Mouse (Mus musculus) neural tube, embryonic 12.5 days (tissue): ENCODE results near the gene Mtus2. TPM values are rescaled to one million over a fixed set of nuclear protein-coding genes. Genes with fewer than 3 reads are reported as not detected.
A peak's percentile ranks its signal among the peaks of the same experiment; 100 is the strongest.

ENCODE experiments used
- ATAC-seq: fragments of 200-750 bp; cut with Nextera tagmentation; 2 replicates; pipeline ENCODE4 v1.8.0; 2017; ENCODE audit warnings: low read depth, mild to moderate bottlenecking, moderate TSS enrichment, moderate library complexity; ENCODE audit not compliant: low FRiP score
- H3K27ac ChIP-seq: fragments of 300-500 bp; sonication (generic); 2 replicates; pipeline ENCODE4 v1.5.1; 2016
- H3K27me3 ChIP-seq: fragments of 300-500 bp; sonication (generic); replicated peaks from 2 replicates; pipeline ENCODE4 v1.6.1; 2016; ENCODE audit warnings: mild to moderate bottlenecking
- H3K36me3 ChIP-seq: fragments of 300-500 bp; sonication (generic); 2 replicates; pipeline ENCODE4 v1.6.1; 2016; ENCODE audit warnings: mild to moderate bottlenecking
- H3K4me1 ChIP-seq: fragments of 300-500 bp; sonication (generic); 2 replicates; pipeline ENCODE4 v1.6.1; 2016
- H3K4me2 ChIP-seq: fragments of 300-500 bp; sonication (generic); replicated peaks from 2 replicates; pipeline ENCODE4 v1.6.1; 2016; ENCODE audit warnings: mild to moderate bottlenecking
- H3K4me3 ChIP-seq: fragments of 300-500 bp; sonication (generic); 2 replicates; pipeline ENCODE4 v1.5.1; 2016
- H3K9ac ChIP-seq: fragments of 300-500 bp; sonication (generic); 2 replicates; pipeline ENCODE4 v1.6.1; 2016; ENCODE audit warnings: mild to moderate bottlenecking
- H3K9me3 ChIP-seq: fragments of 300-500 bp; sonication (generic); 2 replicates; pipeline ENCODE4 v1.6.1; 2016; ENCODE audit warnings: mild to moderate bottlenecking
- WGBS: fragments of 180-500 bp; shearing (Covaris S2); methylation state at CpG from one replicate; pipeline ENCODE4 v1.1.7; 2016; 5-methylcytosine and 5-hydroxymethylcytosine counted together
- polyA plus RNA-seq: library from polyadenylated mRNA; unstranded; fragments of >200 nt; fragmentation: Nextera tagmentation; extraction: Ambion mirVana; gene quantifications from 2 replicates; pipeline ENCODE4 v1.2.1, GENCODE M21; 2016

Gene Mtus2
- polyA plus RNA-seq, 1 experiment from 2014 or later: 54.9 TPM

- H3K27me3 ChIP-seq: no peaks in the 10 kb centered on the region
These were observed 102.2 kb downstream of the Mtus2 start for GRCm38 (mm10) chr5:148059339-148059738.

GRCm38 (mm10) chr5:148061869-148062268, 104.7 kb downstream of the Mtus2 start:
- Histone ChIP-seq H3K4me2 (no peak overlapping the region), H3K36me3 (no peaks in the 10 kb centered on the region), H3K27me3 (no peaks in the 10 kb centered on the region), H3K9ac (no peak overlapping the region), H3K4me1 (no peaks in the 10 kb centered on the region), H3K9me3 (no peaks in the 10 kb centered on the region), H3K27ac (no peak overlapping the region), H3K4me3 (no peak overlapping the region)
- no peak for ATAC-seq
- WGBS: 83% methylated on average over 4 of the region's 4 CpGs

More at GRCm38 (mm10) chr5:148059339-148059738, 102.2 kb downstream of the Mtus2 start:
- Histone ChIP-seq H3K27ac (no peak overlapping the region), H3K9ac (no peak overlapping the region), H3K4me2 (no peak overlapping the region), H3K4me1 (no peaks in the 10 kb centered on the region), H3K36me3 (no peaks in the 10 kb centered on the region), H3K9me3 (no peaks in the 10 kb centered on the region), H3K4me3 (no peak overlapping the region)
- no peak for ATAC-seq
- WGBS: 75% methylated on average over 3 of the region's 3 CpGs

GRCm38 (mm10) chr5:148063745-148064144, 106.6 kb downstream of the Mtus2 start:
- Histone ChIP-seq H3K4me2 (no peak overlapping the region), H3K27ac (no peak overlapping the region), H3K9me3 (no peaks in the 10 kb centered on the region), H3K9ac (no peak overlapping the region), H3K36me3 (no peaks in the 10 kb centered on the region), H3K27me3 (no peaks in the 10 kb centered on the region), H3K4me1 (no peaks in the 10 kb centered on the region), H3K4me3 (no peak overlapping the region)
- 75% methylated on average over 3 of the region's 3 CpGs for WGBS
- no peak for ATAC-seq

- Histone ChIP-seq H3K4me3 (no peak overlapping the region), H3K36me3 (no peaks in the 10 kb centered on the region), H3K27ac (no peak overlapping the region), H3K4me1 (no peaks in the 10 kb centered on the region), H3K27me3 (no peaks in the 10 kb centered on the region), H3K9ac (no peak overlapping the region), H3K4me2 (no peak overlapping the region), H3K9me3 (no peaks in the 10 kb centered on the region)
- no peak for ATAC-seq
- 85% methylated on average over 5 of the region's 5 CpGs for WGBS
These were observed 108.1 kb downstream of the Mtus2 start for GRCm38 (mm10) chr5:148065251-148065650.

- H3K4me3 ChIP-seq: no peak overlapping the region
- no peaks in the 10 kb centered on the region for H3K4me1 ChIP-seq
- H3K27ac ChIP-seq: no peak overlapping the region
- H3K36me3 ChIP-seq: no peaks in the 10 kb centered on the region
- H3K9ac ChIP-seq: no peak overlapping the region
- no peak for ATAC-seq
- H3K4me2 ChIP-seq: no peak overlapping the region
- H3K9me3 ChIP-seq: 0 out of 2 replicates have a peak, but pooled peaks cover 2% of the 10 kb centered on the region
- WGBS: 13% methylated on average over 4 of the region's 4 CpGs
- H3K27me3 ChIP-seq: no peaks in the 10 kb centered on the region
These were observed 112.8 kb downstream of the Mtus2 start for GRCm38 (mm10) chr5:148069909-148070308.

GRCm38 (mm10) chr5:148071800-148072199, 114.7 kb downstream of the Mtus2 start:
- Histone ChIP-seq H3K4me2 (no peak overlapping the region), H3K27ac (no peak overlapping the region), H3K4me3 (no peak overlapping the region), H3K9me3 (0 out of 2 replicates have a peak, but pooled peaks cover 3% of the 10 kb centered on the region), H3K4me1 (no peaks in the 10 kb centered on the region), H3K27me3 (no peaks in the 10 kb centered on the region), H3K36me3 (no peaks in the 10 kb centered on the region), H3K9ac (no peak overlapping the region)
- no peak for ATAC-seq
- 9% methylated on average over 9 of the region's 9 CpGs for WGBS

- no peak overlapping the region for H3K4me2 ChIP-seq
- ATAC-seq: no peak
- 93% methylated on average over 5 of the region's 5 CpGs for WGBS
- H3K9ac ChIP-seq: no peak overlapping the region
- H3K9me3 ChIP-seq: 0 out of 2 replicates have a peak, but pooled peaks cover 3% of the 10 kb centered on the region
- H3K36me3 ChIP-seq: no peaks in the 10 kb centered on the region
- H3K4me3 ChIP-seq: no peak overlapping the region
- H3K27me3 ChIP-seq: no peaks in the 10 kb centered on the region
- no peak overlapping the region for H3K27ac ChIP-seq
- no peaks in the 10 kb centered on the region for H3K4me1 ChIP-seq
These were observed 116.3 kb downstream of the Mtus2 start for GRCm38 (mm10) chr5:148073461-148073860.

- Histone ChIP-seq H3K4me1 (no peaks in the 10 kb centered on the region), H3K4me3 (no peak overlapping the region), H3K9me3 (peaks cover 12% of the 10 kb centered on the region; the same call in 1 of the 2 replicates), H3K9ac (no peak overlapping the region), H3K36me3 (0 out of 2 replicates have a peak, but pooled peaks cover 4% of the 10 kb centered on the region), H3K4me2 (no peak overlapping the region), H3K27ac (no peak overlapping the region), H3K27me3 (no peaks in the 10 kb centered on the region)
- no peak for ATAC-seq
- whole genome bisulfite sequencing: 90% methylated on average over 3 of the region's 3 CpGs
These were observed 122.6 kb downstream of the Mtus2 start for GRCm38 (mm10) chr5:148079732-148080131.

- H3K36me3 ChIP-seq: 0 out of 2 replicates have a peak, but pooled peaks cover 4% of the 10 kb centered on the region
- peaks cover 11% of the 10 kb centered on the region; the same call in 1 of the 2 replicates for H3K9me3 ChIP-seq
- no peak overlapping the region for H3K4me3 ChIP-seq
- no peak overlapping the region for H3K4me2 ChIP-seq
- no peaks in the 10 kb centered on the region for H3K4me1 ChIP-seq
- H3K27me3 ChIP-seq: no peaks in the 10 kb centered on the region
- no peak for ATAC-seq
- no peak overlapping the region for H3K27ac ChIP-seq
- 100% methylated on average over 1 of the region's 1 CpGs for WGBS
- no peak overlapping the region for H3K9ac ChIP-seq
These were observed 126.4 kb downstream of the Mtus2 start for GRCm38 (mm10) chr5:148083541-148083940.

- no peak overlapping the region for H3K4me3 ChIP-seq
- H3K27me3 ChIP-seq: no peaks in the 10 kb centered on the region
- peaks cover 16% of the 10 kb centered on the region for H3K9me3 ChIP-seq
- H3K4me2 ChIP-seq: no peak overlapping the region
- no peaks in the 10 kb centered on the region for H3K4me1 ChIP-seq
- ATAC-seq: no peak
- H3K36me3 ChIP-seq: 0 out of 2 replicates have a peak, but pooled peaks cover 4% of the 10 kb centered on the region
- no peak overlapping the region for H3K27ac ChIP-seq
- 86% methylated on average over 5 of the region's 5 CpGs for WGBS
- no peak overlapping the region for H3K9ac ChIP-seq
These were observed 127.6 kb downstream of the Mtus2 start for GRCm38 (mm10) chr5:148084766-148085165.

GRCm38 (mm10) chr5:148087796-148088195, 130.7 kb downstream of the Mtus2 start:
- Histone ChIP-seq H3K36me3 (0 out of 2 replicates have a peak, but pooled peaks cover 2% of the 10 kb centered on the region), H3K4me2 (no peak overlapping the region), H3K4me3 (no peak overlapping the region), H3K27ac (no peak overlapping the region), H3K27me3 (no peaks in the 10 kb centered on the region), H3K9me3 (peaks cover 11% of the 10 kb centered on the region), H3K4me1 (no peaks in the 10 kb centered on the region), H3K9ac (no peak overlapping the region)
- no peak for ATAC-seq
- 79% methylated on average over 3 of the region's 3 CpGs for WGBS

- Histone ChIP-seq H3K9me3 (peaks cover 6% of the 10 kb centered on the region; the same call in 1 of the 2 replicates), H3K27me3 (no peaks in the 10 kb centered on the region), H3K4me2 (no peak overlapping the region), H3K4me3 (no peak overlapping the region), H3K4me1 (no peaks in the 10 kb centered on the region), H3K27ac (no peak overlapping the region), H3K36me3 (no peaks in the 10 kb centered on the region), H3K9ac (no peak overlapping the region)
- 83% methylated on average over 11 of the region's 11 CpGs for WGBS
- no peak for ATAC-seq
These were observed 133.2 kb downstream of the Mtus2 start for GRCm38 (mm10) chr5:148090191-148090821.

- no peak overlapping the region for H3K4me2 ChIP-seq
- H3K27ac ChIP-seq: peak overlapping the region; percentile 5; the same call in 1 of the 2 replicates
- H3K4me1 ChIP-seq: no peaks in the 10 kb centered on the region
- no peaks in the 10 kb centered on the region for H3K9me3 ChIP-seq
- H3K4me3 ChIP-seq: no peak overlapping the region
- no peak for ATAC-seq
- H3K27me3 ChIP-seq: no peaks in the 10 kb centered on the region
- no peaks in the 10 kb centered on the region for H3K36me3 ChIP-seq
- WGBS: 62% methylated on average over 10 of the region's 10 CpGs
- H3K9ac ChIP-seq: no peak overlapping the region
These were observed 137.5 kb downstream of the Mtus2 start for GRCm38 (mm10) chr5:148094640-148095039.
